Mouse (Mus musculus): ENCODE data around the gene Magel2. TPM values are rescaled to one million over a fixed set of nuclear protein-coding genes. Genes with fewer than 3 reads are reported as not detected.

Magel2 gene
- polyA plus RNA-seq, 1 experiment = 0.23 TPM

DNA sequence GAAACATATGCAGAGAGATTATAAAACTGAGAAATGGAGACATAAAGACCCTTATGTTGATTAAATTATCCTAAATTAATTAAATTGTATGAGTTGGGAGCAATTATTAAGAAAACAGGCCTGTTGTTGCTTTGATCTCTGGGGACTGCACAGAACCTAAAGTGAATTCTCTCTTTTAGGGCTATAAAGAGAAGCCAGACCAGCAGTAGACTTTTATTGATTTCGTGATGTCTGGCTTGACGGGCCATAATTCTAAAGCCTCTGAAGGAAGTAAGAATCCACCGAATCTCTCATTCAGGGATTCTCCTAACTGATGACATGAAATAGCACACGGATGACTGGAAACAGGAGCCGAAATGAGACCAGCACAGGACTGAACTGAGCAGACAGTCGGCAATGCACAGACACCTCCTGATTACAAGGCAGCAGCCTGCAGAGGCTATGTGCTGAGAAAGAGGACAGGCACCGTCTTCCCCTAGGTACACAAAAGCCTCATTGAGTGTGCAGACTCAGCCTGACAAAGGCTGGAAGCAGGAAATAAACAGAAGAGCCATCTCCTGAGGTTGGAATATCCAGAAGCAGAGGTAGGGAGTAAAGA, 11.7 kb upstream of the Magel2 start:
- Histone ChIP-seq H3K4me3 (ENCODE audit: control insufficient read depth, insufficient read depth, low read length) (no peak overlapping the region), H3K36me3 (ENCODE audit: control insufficient read depth, insufficient read depth, low read length) (no peaks in the 10 kb centered on the region), H3K27ac (ENCODE audit: control insufficient read depth, insufficient read depth, low read length) (no peak overlapping the region), H3K27me3 (ENCODE audit: control insufficient read depth, insufficient read depth, low read length) (no peaks in the 10 kb centered on the region), H3K4me1 (replicated peaks; ENCODE audit: control insufficient read depth, insufficient read depth, low read length) (no peaks in the 10 kb centered on the region)
- 68% methylated on average over 7 of the region's 7 CpGs for WGBS
- DNase-seq = no peak
- no peak for TF ChIP-seq CTCF (IDR thresholded peaks at IDR 0.05; ENCODE audit: borderline replicate concordance, control insufficient read depth, extremely low read depth, insufficient read depth, low read length, poor library complexity)
- TF ChIP-seq POLR2A (IDR thresholded peaks at IDR 0.05; ENCODE audit: control insufficient read depth, extremely low read depth, insufficient read depth, low read length, poor library complexity) = no peak

DNA sequence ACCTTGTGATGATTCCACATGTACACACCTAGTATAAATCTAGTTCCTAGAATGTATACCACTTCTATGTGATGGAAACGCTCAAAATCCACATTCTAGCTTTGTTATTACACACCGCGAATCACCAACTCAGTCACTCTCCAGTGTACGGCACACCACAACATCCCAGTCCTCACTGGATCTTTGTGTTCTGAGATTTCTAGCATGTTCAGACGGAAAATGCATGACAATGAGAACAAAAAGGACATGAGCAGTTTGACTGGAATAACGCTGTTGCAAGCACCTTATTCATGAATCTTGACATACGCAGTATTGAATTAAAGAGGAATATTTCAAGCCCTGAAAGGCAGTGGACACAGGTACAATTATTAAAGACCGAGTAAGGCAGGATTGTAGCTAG, 10.1 kb upstream of the Magel2 start:
- TF ChIP-seq CTCF (IDR thresholded peaks at IDR 0.05; ENCODE audit: borderline replicate concordance, control insufficient read depth, extremely low read depth, insufficient read depth, low read length, poor library complexity) (no peak), POLR2A (IDR thresholded peaks at IDR 0.05; ENCODE audit: control insufficient read depth, extremely low read depth, insufficient read depth, low read length, poor library complexity) (no peak)
- DNase-seq = no peak
- Histone ChIP-seq H3K4me1 (replicated peaks; ENCODE audit: control insufficient read depth, insufficient read depth, low read length) (no peaks in the 10 kb centered on the region), H3K36me3 (ENCODE audit: control insufficient read depth, insufficient read depth, low read length) (no peaks in the 10 kb centered on the region), H3K4me3 (ENCODE audit: control insufficient read depth, insufficient read depth, low read length) (no peak overlapping the region), H3K27me3 (ENCODE audit: control insufficient read depth, insufficient read depth, low read length) (no peaks in the 10 kb centered on the region), H3K27ac (ENCODE audit: control insufficient read depth, insufficient read depth, low read length) (no peak overlapping the region)
- 82% methylated on average over 8 of the region's 8 CpGs for WGBS

DNA sequence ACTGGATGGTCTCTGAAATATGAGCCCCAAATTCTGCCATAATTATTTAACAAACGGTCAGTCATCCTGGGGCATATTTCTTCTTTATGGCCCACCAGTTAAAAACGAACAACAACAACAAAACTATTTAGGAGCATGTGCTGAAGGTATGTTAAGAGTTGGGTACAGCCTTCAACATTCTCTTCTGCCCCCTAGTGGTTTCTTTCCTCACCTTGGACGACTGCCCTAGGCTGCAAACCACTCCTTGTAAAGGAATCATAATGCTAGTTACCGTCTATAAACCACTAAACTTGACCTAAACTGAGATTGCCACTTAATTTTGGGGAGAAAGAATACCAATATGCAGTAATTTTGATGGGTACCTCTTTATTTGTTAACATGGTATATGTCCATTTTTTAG, 1.2 kb upstream of the Magel2 start:
- H3K27ac ChIP-seq (ENCODE audit: control insufficient read depth, insufficient read depth, low read length) = no peak overlapping the region
- 30% methylated on average over 4 of the region's 4 CpGs for WGBS

DNA sequence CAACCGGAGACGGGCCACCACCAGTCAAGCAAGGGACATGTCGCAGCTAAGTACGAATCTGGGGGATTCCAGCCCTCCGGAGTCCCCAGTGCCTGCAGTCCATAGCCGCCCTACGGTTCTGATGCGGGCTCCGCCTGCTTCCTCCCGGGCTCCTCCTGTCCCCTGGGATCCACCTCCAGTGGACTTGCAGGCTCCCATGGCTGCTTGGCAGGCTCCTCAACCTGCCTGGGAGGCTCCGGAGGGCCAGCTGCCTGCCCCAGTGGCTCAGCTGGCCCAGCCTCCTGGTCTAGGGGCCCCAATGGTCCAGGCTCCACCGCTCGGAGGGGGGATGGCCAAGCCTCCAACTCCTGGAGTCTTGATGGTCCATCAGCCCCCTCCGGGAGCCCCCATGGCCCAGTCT, 503 bp downstream of the Magel2 start:
- WGBS = 50% methylated on average over 14 of the region's 14 CpGs
- DNase-seq = no peak
- no peak overlapping the region for H3K4me3 ChIP-seq (ENCODE audit: control insufficient read depth, insufficient read depth, low read length)
- H3K27ac ChIP-seq (ENCODE audit: control insufficient read depth, insufficient read depth, low read length) = no peak overlapping the region
- no peaks in the 10 kb centered on the region for H3K36me3 ChIP-seq (ENCODE audit: control insufficient read depth, insufficient read depth, low read length)
- H3K4me1 ChIP-seq (replicated peaks; ENCODE audit: control insufficient read depth, insufficient read depth, low read length) = no peaks in the 10 kb centered on the region
- H3K27me3 ChIP-seq (ENCODE audit: control insufficient read depth, insufficient read depth, low read length) = no peaks in the 10 kb centered on the region
- no peak for TF ChIP-seq CTCF (IDR thresholded peaks at IDR 0.05; ENCODE audit: borderline replicate concordance, control insufficient read depth, extremely low read depth, insufficient read depth, low read length, poor library complexity)
- TF ChIP-seq POLR2A (IDR thresholded peaks at IDR 0.05; ENCODE audit: control insufficient read depth, extremely low read depth, insufficient read depth, low read length, poor library complexity) = no peak

More for the DNA sequence above, 1.2 kb upstream of the Magel2 start:
- DNase-seq = no peak
- TF ChIP-seq POLR2A (IDR thresholded peaks at IDR 0.05; ENCODE audit: control insufficient read depth, extremely low read depth, insufficient read depth, low read length, poor library complexity) (no peak), CTCF (IDR thresholded peaks at IDR 0.05; ENCODE audit: borderline replicate concordance, control insufficient read depth, extremely low read depth, insufficient read depth, low read length, poor library complexity) (no peak)
- Histone ChIP-seq H3K27me3 (ENCODE audit: control insufficient read depth, insufficient read depth, low read length) (no peaks in the 10 kb centered on the region), H3K36me3 (ENCODE audit: control insufficient read depth, insufficient read depth, low read length) (no peaks in the 10 kb centered on the region), H3K4me3 (ENCODE audit: control insufficient read depth, insufficient read depth, low read length) (no peak overlapping the region), H3K4me1 (replicated peaks; ENCODE audit: control insufficient read depth, insufficient read depth, low read length) (no peaks in the 10 kb centered on the region)

DNA sequence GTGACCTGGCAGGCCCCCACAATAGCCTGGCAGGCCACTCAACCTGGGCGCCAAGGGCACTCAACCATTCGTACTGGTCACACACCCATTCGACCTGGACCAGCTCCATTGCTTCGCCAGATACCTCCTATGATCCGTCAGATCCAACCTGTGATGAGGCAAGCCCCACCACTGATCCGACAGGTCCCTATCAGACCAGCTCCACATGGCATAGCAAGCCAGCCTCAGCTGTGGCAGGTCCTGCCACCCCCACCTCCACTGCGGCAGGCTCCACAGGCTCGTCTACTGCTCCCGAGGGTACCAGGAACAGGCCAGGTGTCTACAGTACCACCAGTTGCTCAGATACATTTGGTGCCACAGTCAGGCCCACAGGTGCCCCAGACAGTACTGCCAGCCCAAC, 1.7 kb downstream of the Magel2 start:
- 86% methylated on average over 9 of the region's 9 CpGs for WGBS
- TF ChIP-seq POLR2A (IDR thresholded peaks at IDR 0.05; ENCODE audit: control insufficient read depth, extremely low read depth, insufficient read depth, low read length, poor library complexity) = no peak
- no peak for TF ChIP-seq CTCF (IDR thresholded peaks at IDR 0.05; ENCODE audit: borderline replicate concordance, control insufficient read depth, extremely low read depth, insufficient read depth, low read length, poor library complexity)
- H3K36me3 ChIP-seq (ENCODE audit: control insufficient read depth, insufficient read depth, low read length) = no peaks in the 10 kb centered on the region
- H3K4me3 ChIP-seq (ENCODE audit: control insufficient read depth, insufficient read depth, low read length) = no peak overlapping the region
- H3K27ac ChIP-seq (ENCODE audit: control insufficient read depth, insufficient read depth, low read length) = no peak overlapping the region
- DNase-seq = no peak
- H3K4me1 ChIP-seq (replicated peaks; ENCODE audit: control insufficient read depth, insufficient read depth, low read length) = no peaks in the 10 kb centered on the region
- no peaks in the 10 kb centered on the region for H3K27me3 ChIP-seq (ENCODE audit: control insufficient read depth, insufficient read depth, low read length)

DNA sequence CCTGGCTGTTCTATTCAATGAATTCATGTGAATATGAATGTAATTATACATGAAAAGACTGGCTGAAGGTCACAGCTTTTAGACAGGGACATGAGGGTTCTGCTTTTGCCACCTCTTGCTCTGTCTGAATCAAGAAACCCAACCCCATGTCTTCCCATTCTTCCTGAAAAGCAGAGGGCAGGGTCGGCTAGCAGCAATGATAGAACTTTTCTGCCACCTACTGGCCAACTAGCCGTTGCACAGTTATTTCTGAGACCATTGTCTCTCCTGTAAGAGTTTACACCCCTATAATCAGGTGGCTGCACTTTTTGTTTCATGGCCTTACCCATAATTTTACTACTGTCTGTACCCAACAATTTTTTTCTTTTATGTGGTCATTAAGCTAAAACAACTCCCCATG, 5.6 kb downstream of the Magel2 start:
- no peak overlapping the region for H3K4me3 ChIP-seq (ENCODE audit: control insufficient read depth, insufficient read depth, low read length)
- no peak overlapping the region for H3K27ac ChIP-seq (ENCODE audit: control insufficient read depth, insufficient read depth, low read length)
- 12% methylated on average over 2 of the region's 2 CpGs for WGBS
- DNase-seq = no peak
- H3K27me3 ChIP-seq (ENCODE audit: control insufficient read depth, insufficient read depth, low read length) = no peaks in the 10 kb centered on the region
- H3K36me3 ChIP-seq (ENCODE audit: control insufficient read depth, insufficient read depth, low read length) = no peaks in the 10 kb centered on the region
- TF ChIP-seq CTCF (IDR thresholded peaks at IDR 0.05; ENCODE audit: borderline replicate concordance, control insufficient read depth, extremely low read depth, insufficient read depth, low read length, poor library complexity) (no peak), POLR2A (IDR thresholded peaks at IDR 0.05; ENCODE audit: control insufficient read depth, extremely low read depth, insufficient read depth, low read length, poor library complexity) (no peak)
- no peaks in the 10 kb centered on the region for H3K4me1 ChIP-seq (replicated peaks; ENCODE audit: control insufficient read depth, insufficient read depth, low read length)

DNA sequence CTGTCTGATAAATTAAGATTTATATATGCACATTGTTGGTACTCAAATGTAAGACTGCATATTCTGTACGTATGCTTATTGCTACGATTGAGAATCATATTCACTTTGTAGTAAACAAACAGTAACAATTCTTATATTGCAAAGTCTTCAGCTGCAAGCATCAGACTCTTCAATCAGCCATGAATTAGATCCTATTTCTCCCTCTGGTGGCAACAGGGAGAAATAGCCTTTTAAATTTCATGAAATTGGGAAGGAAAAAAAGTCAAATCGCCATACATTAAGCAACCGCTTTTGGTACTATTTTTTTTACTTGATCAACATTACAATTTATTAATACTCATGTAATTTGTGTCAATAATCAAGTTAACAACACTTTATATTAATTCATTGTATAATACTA, 11.5 kb downstream of the Magel2 start:
- Histone ChIP-seq H3K27me3 (ENCODE audit: control insufficient read depth, insufficient read depth, low read length) (no peaks in the 10 kb centered on the region), H3K4me1 (replicated peaks; ENCODE audit: control insufficient read depth, insufficient read depth, low read length) (no peaks in the 10 kb centered on the region), H3K4me3 (ENCODE audit: control insufficient read depth, insufficient read depth, low read length) (no peak overlapping the region), H3K27ac (ENCODE audit: control insufficient read depth, insufficient read depth, low read length) (no peak overlapping the region), H3K36me3 (ENCODE audit: control insufficient read depth, insufficient read depth, low read length) (no peaks in the 10 kb centered on the region)
- no peak for TF ChIP-seq POLR2A (IDR thresholded peaks at IDR 0.05; ENCODE audit: control insufficient read depth, extremely low read depth, insufficient read depth, low read length, poor library complexity)
- TF ChIP-seq CTCF (IDR thresholded peaks at IDR 0.05; ENCODE audit: borderline replicate concordance, control insufficient read depth, extremely low read depth, insufficient read depth, low read length, poor library complexity) = no peak
- DNase-seq = no peak
- 43% methylated on average over 4 of the region's 4 CpGs for WGBS
